Mouse (Mus musculus) E14TG2a.4 (cell line): ENCODE results near the gene Tbk1.

Experiments
- CTCF ChIP-seq: conservative IDR thresholded peaks from 2 replicates; pipeline ENCODE4 v1.5.1; 2014; ENCODE audit warnings: low read length
- POU5F1 ChIP-seq: IDR thresholded peaks from 2 replicates; pipeline ENCODE4 v1.6.1; 2014; ENCODE audit warnings: low read length, borderline replicate concordance

GRCm38 (mm10) chr10:121625006-121625405 lies 38.4 kb upstream of the Tbk1 start:
- TF ChIP-seq CTCF (no peak), POU5F1 (no peak)
